Mouse (Mus musculus) lung, postnatal 10 days (tissue): ENCODE measurements around the gene Usp45.
A peak's percentile ranks its signal among the peaks of the same experiment; 100 is the strongest.

Source experiments
- DNase-seq: peaks from one replicate; pipeline ENCODE4 v3.0.0; 2021

Gene Usp45

DNA sequence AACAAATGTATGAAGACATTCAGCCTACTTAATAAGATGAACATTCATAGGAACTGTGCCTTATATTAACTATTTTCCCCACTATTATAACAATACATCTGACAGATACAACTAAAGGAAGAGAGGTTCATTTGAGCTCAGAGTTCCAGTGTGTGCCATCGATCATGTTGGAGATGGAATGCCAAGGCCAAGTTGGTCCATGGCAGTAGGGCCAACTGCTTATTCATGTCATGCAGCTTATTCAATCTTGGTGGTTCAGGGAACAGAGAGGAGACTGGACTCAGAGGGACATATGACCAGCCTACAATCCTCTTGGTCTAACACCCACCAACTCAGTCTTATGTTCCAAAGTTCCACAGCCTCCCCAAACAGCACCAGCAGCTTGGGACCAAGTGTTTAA is 34.1 kb downstream of the Usp45 start:
- no peak for DNase-seq

DNA sequence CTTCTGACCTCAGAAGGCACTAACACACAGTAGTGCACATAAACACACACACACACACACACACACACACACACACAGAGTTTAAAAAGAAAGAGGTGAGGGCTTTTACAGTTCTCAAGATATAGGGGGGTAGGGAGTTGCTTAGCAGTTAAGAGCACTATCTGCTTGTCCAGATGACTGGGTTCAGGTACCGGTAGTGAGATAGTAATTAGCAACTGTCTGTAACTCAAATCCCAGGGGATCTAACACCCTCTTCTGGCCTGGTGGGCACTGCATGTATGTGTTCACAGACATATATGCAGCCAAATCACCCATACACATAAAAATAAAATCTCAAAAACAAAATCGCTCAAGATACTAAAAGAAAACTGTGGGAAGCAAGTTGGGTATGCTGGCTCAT is 34.7 kb downstream of the Usp45 start:
- no peak for DNase-seq

DNA sequence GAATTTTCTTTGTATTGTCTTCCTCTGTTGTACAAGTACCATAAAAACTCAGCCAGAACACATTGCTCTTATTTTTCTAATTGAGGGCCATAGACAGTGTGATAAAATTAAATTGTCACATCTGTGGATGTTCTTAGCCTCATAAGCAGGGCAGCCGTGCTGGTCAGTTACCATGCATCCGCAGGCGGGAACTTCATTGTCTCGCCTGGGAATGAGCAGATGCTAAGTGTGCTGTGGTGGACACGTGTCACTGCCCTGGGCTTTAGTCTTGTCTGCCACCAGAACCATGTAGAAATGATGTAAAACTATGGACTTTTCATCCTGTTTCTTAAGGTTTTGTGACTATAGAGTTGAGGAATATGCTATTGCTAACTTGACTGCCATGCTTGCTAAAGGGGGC is 40.2 kb downstream of the Usp45 start:
- no peak for DNase-seq

DNA sequence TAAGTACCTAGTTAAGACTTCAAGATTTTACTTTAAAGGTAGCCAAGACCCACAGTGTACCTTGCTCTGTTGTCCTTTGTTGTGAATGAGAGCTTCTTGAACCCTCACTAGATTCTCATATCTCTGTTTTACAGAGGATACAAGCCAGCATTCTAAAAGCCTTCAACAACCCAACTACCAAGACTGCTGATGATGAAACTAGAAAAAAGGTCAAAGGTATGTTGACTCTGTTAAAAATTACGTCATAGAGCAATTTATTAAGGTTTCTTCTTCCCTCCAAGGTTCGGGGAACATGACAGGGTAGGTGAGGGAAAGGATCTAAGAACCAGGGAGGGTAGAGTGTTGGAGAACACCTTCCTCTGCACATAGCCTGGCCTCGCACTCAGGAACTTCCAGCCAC is 43.7 kb downstream of the Usp45 start:
- no peak for DNase-seq

DNA sequence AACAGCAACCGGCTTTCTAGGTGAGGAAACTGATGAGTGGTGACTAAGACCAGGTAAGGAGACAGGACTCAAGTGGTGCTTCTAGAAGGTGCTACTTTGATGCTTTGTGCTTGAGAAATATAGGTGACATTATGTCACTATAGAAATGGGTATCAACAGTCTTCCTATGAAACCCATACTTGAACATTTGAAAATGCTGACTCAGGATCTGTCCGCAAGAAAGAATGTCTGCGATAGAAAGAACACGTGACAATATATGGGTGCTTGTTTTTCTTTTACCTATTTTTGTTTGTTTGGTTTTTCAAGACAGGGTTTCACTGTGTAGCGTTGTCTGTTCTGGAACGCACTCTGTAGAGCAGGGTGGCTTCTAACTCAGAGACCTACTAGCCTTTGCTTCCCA is 45.7 kb downstream of the Usp45 start:
- DNase-seq = no peak

DNA sequence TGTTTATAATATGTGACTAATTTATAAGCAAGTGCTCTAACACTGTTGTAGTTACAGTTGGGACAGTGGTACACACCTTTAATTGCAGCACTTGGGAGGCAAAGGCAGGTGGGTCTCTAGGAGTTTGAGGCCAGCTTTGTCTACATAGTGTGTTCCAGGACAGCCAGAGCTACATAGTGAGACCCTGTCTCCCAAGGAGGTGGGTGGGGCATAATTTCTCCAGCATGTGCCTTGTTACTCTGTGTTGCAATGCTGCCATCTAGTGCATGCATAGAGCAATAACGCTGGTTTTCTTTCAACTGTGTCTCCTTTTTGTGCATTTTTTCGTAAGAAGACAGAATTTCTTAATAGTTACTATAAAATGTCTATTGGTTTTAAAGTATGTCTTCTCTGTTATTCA is 47.1 kb downstream of the Usp45 start:
- DNase-seq = peak; percentile 64

DNA sequence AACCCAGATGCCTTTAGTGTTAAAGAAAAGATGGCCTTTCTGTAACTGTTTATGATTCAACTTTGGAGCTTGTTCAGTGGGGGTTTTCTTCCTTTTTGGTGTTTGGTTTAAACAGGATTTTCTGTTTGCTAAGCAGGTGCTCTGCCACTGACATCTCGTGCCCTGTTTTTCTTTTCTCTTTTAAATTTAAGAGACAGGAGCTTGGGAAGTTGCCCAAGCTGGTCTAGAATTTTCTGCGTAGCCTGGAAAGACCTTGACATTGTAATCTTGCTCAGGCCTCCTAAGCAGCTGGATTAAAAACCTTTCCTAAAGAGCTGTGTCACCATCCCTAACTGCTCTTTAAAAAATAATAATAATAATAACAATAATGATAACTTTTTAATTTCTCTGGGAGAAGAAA is 59.7 kb downstream of the Usp45 start:
- no peak for DNase-seq

DNA sequence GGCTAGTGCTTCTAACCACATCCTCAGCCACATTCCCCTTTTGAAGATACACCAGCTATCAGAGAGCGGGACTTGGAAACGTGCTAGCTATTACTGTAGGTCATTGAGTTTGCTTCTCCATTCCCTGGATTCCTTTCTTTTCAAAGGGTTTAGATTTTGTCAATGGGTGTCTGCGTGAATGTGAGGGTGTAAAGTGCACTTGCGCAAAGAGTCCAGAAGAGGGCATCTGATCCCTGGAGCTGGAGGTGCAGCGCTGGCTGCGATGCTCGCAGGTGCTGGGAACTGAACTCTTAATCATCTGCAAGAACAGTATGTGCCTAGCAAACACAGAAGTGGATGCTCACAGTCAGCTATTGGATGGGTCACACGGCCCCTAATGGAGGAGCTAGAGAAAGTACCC is 65.9 kb downstream of the Usp45 start:
- no peak for DNase-seq

DNA sequence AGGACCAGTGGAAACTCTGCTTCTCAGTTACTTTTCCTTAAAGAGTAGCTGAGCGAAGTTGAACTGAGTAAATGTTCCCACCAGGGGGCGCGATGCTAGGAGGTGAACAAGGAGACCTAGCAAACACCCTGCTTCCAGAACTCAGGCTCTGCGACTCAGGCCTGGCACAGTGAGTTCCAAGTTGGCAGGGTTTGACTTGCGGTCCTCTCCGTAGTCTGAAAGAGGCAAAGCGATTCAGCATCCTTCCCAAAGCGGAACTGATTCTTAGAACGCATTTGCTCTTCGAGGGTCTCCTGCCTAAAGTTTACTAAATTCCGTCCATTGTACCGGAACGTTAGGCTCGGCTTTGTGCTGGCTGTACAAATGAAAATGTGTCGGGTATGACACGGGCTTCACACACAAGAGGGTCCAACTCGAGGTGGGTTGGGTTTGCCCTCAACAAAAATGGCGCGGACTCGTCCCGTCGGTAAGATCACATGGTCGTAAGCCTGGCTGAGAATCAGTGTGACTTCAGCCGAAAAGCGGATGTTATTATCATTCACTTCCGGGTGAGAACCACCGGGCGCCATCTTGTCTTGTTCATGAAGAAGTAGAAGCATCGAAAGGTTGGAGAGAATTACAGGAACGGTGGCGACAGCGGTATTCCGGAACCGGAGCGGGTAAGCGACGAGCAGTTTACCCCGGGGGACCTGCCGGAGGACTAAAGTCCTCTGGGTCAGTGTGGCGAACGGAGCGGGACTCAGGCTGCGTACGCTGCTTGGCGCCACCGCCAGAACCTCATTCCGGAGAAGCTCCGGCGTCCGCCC is 80.7 kb downstream of the Usp45 start, which contains the start of gene Pnisr:
Pnisr (plus strand) TSS at position 103 of the 806 bp plus-strand sequence.
- DNase-seq = peak; percentile 96

DNA sequence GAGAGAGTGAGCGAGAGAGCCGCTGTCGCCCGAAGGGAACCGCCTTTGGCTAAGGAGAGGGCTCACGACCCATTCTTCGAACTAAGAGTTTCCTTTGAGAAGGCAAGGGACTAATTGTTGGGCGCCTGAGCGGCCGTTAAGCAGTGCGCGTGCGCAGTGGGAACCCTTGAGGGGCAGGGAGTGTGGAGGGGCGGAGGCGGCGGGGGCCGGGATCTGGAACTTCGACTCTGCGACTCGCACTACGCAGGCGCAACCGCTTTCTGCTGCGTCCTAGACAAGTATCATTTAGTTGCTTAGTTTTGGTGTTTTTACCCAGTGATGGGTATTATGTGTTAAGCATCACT is 81.3 kb downstream of the Usp45 start:
- DNase-seq = peak; percentile 93

DNA sequence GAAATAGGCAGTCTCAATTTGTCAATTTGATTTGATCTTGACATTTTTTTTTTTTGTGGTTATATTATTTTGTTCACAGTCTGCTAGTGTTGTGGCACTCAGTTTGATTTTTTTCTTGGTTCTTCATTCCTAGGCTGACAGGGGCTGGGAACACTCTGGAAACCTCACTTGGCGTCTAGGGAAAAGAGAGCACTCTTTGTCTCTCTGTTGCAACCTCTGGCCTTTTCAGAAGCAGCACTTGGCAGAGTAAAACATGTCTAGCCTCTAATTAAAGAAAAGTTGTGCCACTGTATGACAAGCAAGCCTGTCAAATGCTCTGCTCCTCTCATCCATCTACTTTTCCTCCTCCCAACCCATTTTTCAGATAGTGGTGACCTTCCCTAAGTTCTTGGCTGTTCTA is 90.5 kb downstream of the Usp45 start:
- no peak for DNase-seq

DNA sequence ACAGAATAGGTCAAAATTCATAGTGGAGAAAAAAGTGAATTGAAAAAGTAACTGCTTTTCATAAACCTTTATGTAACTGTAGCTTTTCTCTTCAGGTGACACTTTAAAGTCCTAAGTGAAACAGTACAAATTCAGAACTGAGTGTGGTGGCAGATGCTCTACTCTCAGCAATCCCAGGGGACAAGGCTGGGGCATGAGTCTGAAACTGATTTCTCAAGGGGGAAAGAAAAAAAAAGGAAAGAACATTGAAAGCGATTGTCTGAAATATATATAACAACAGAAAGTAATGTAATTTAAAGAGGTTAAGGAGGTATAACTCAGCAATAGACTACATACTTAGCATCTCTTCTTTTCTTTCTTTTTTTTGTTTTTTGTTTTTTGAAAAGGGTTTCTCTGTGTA is 98.3 kb downstream of the Usp45 start:
- DNase-seq = no peak

DNA sequence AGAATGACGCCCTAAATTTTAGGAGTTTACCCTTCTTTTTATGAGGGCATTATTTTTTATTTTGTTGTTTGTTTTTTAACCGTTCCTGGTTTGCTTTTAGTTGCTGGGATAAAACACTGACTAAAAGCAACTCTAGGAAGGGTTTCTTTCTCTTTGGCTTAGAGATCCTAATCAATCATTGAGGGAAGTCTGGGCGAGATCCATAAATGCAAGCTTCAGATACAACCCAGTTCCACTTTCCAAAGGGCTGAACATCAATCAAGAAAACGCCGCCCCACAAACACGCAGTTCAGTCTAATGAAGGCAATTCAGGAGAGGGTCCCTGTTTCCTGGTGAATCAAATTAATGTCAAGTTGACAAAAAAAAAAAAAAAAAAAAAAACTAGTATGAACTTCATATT is 111.8 kb downstream of the Usp45 start:
- no peak for DNase-seq

DNA sequence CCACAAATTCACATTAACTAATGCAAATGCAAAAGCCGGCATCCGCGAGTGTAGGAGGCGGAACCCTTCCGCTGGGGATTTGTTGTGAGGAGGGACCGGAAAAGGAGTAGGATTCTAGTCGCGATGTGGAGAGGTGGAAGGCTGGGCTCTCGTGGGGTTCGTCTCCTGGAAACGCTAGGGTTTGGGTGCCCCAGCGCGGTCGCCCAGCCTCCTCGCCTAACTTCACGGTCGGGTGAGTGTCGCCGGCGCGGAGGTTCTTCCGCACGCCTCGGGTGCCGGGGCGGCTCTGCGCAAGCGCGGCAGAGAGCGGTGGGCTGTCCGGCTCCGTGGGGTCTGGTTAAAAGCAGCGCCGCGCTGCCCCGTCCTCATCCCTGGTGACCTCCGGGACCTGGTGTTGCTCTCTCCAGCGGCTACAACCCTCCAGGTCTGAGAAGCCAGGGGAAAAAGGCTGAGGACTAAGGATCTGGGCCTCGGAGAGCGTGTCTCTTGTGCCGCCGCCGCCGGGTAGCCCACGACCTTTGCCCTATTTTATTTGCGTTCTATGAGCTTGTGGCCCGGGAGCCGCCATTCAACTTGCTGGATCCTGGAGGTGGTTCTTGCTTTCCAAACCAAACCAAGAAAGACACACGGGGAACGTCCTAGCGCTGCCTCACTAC is 112.7 kb downstream of the Usp45 start, which contains the start of gene Coq3:
Coq3 (plus strand) TSS at position 109 of the 656 bp plus-strand sequence.
- peak; percentile 84 for DNase-seq

DNA sequence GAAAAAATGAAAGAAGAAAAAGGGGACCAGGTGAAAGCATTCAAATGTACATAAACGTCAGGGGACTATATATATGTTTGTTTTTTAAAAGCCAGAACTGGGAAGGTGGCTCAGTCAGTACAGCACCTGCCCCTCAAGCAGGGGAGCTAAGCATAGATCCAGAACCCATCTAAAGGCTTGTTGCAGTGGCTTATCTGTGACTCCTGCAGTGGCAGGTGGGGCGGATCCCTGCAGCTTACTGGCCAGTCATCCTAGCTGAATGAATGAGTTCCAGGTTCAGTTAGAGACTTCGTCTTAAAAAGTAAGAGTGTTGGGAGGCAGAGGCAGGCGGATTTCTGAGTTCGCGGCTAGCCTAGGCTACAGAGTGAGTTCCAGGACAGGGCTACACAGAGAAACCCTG is 115.8 kb downstream of the Usp45 start:
- DNase-seq = no peak

DNA sequence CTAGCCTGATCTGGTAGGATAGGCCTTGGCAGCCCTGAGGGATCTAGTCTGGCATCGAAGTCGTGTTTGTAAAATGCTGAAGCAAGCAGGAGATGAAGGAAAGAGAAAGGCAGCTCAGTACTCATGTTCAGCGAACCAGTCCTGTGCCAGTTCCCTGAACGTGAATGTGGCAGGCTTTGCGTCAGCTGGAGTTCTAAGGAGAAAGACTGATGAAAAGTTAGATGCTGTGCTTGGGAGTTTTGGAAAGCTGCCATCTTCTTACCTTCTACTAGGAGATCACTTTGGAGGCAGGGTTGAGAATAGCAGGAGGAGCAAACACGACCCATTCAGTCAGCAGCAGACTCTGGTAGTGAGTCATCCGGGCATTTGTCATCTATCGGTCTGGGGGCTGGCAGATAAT is 118.9 kb downstream of the Usp45 start:
- no peak for DNase-seq
